Mouse (Mus musculus) erythroblast, adult 5-6 weeks (primary cell): ENCODE measurements around the gene Zfp64. TPM values are rescaled to one million over a fixed set of nuclear protein-coding genes. Genes with fewer than 3 reads are reported as not detected.

Source experiments
- ATAC-seq: replicated peaks from 2 replicates; pipeline ENCODE4 v1.8.0; 2016; ENCODE audit warnings: moderate number of reproducible peaks, mild to moderate bottlenecking, moderate TSS enrichment, inconsistent platforms; ENCODE audit not compliant: poor library complexity, low FRiP score, severe bottlenecking
- total RNA-seq, 2 experiments: library from RNA; stranded (forward) in 1 of 2; stranded (reverse) in 1 of 2; fragments of 150-400 nt in 1 of 2; fragments of 200-764, 138-1000 nt in 1 of 2; gene quantifications; 2 replicates each; pipeline versions ENCODE4 v1.2.3 to v1.2.4; 2015 to 2017; ENCODE audit warnings: low replicate concordance in 2 of 2

The Zfp64 gene
- total RNA-seq, 2 experiments from 2014 or later, result 3.5 to 4.2 TPM

GRCm38 (mm10) chr2:168955850-168956346 lies 511 bp upstream of the Zfp64 start:
- ATAC-seq, result no peak

- no peak for ATAC-seq
These were observed 1.0 kb downstream of the Zfp64 start for GRCm38 (mm10) chr2:168954376-168954775.

GRCm38 (mm10) chr2:168948506-168948905 lies 6.9 kb downstream of the Zfp64 start:
- ATAC-seq, result no peak

- ATAC-seq, result no peak
These were observed 7.7 kb downstream of the Zfp64 start for GRCm38 (mm10) chr2:168947663-168948062.

GRCm38 (mm10) chr2:168944011-168944410 lies 11.4 kb downstream of the Zfp64 start:
- ATAC-seq, result no peak

- ATAC-seq, result no peak
These were observed 15.4 kb downstream of the Zfp64 start for GRCm38 (mm10) chr2:168939941-168940340.

GRCm38 (mm10) chr2:168939261-168939933 lies 16.0 kb downstream of the Zfp64 start:
- no peak for ATAC-seq

- ATAC-seq, result no peak
These were observed 18.5 kb downstream of the Zfp64 start for GRCm38 (mm10) chr2:168936896-168937295.

- ATAC-seq, result no peak
These were observed 20.2 kb downstream of the Zfp64 start for GRCm38 (mm10) chr2:168935165-168935564.

- ATAC-seq, result no peak
These were observed 23.7 kb downstream of the Zfp64 start for GRCm38 (mm10) chr2:168931686-168932085.

- ATAC-seq, result no peak
These were observed 25.7 kb downstream of the Zfp64 start for GRCm38 (mm10) chr2:168929691-168930090.

- no peak for ATAC-seq
These were observed 28.0 kb downstream of the Zfp64 start for GRCm38 (mm10) chr2:168927401-168927800.

- ATAC-seq, result no peak
These were observed 29.1 kb downstream of the Zfp64 start for GRCm38 (mm10) chr2:168926257-168926810.

GRCm38 (mm10) chr2:168923706-168924105 lies 31.7 kb downstream of the Zfp64 start:
- no peak for ATAC-seq

GRCm38 (mm10) chr2:168922466-168922865 lies 32.9 kb downstream of the Zfp64 start:
- no peak for ATAC-seq

GRCm38 (mm10) chr2:168920007-168920406 lies 35.4 kb downstream of the Zfp64 start:
- ATAC-seq, result no peak

- ATAC-seq, result no peak
These were observed 42.3 kb downstream of the Zfp64 start for GRCm38 (mm10) chr2:168912901-168913721.

GRCm38 (mm10) chr2:168912051-168912891 lies 43.1 kb downstream of the Zfp64 start:
- ATAC-seq, result no peak

GRCm38 (mm10) chr2:168911527-168911926 lies 43.9 kb downstream of the Zfp64 start:
- no peak for ATAC-seq

GRCm38 (mm10) chr2:168906022-168906421 lies 49.4 kb downstream of the Zfp64 start:
- ATAC-seq, result no peak
